Mouse (Mus musculus) frontal cortex, adult (tissue): ENCODE results near the gene Fbl.
"Not testable (repeated sequence)": the region's sequence is repeated elsewhere in the genome, so short reads cannot be mapped to it uniquely, and the experiment has no call there.

Source experiments
- ATAC-seq: cut with Nextera tagmentation; 2 replicates; pipeline ENCODE4 v1.9.2; 2017; ENCODE audit warnings: mild to moderate bottlenecking, moderate library complexity, mixed read lengths; ENCODE audit not compliant: low TSS enrichment

Gene Fbl

GRCm38 (mm10) chr7:28169489-28170422, at the start of gene Fbl:
Fbl (plus strand) TSS chr7:28169710.
- peak; percentile 97 for ATAC-seq

- ATAC-seq: no peak
Measured at GRCm38 (mm10) chr7:28129166-28129565, 40.3 kb upstream of the Fbl start, which contains the start of gene 9530053A07Rik. 9530053A07Rik (plus strand) TSS chr7:28129466.

GRCm38 (mm10) chr7:28137613-28138012, 31.9 kb upstream of the Fbl start:
- peak; percentile 76; the same call in 1 of the 2 replicates for ATAC-seq

GRCm38 (mm10) chr7:28148263-28148662, 21.2 kb upstream of the Fbl start:
- ATAC-seq: no peak; the same call in 1 of the 2 replicates

GRCm38 (mm10) chr7:28149841-28150240, 19.7 kb upstream of the Fbl start:
- no peak for ATAC-seq

GRCm38 (mm10) chr7:28151584-28152221, 17.8 kb upstream of the Fbl start:
- ATAC-seq: peak; percentile 57; the same call in 1 of the 2 replicates

- not testable (repeated sequence) for ATAC-seq
Measured at GRCm38 (mm10) chr7:28153595-28153994, 15.9 kb upstream of the Fbl start.

GRCm38 (mm10) chr7:28159292-28159691, 10.2 kb upstream of the Fbl start:
- no peak for ATAC-seq

- no peak for ATAC-seq
Measured at GRCm38 (mm10) chr7:28159893-28160292, 9.6 kb upstream of the Fbl start.

GRCm38 (mm10) chr7:28161163-28161749, 8.3 kb upstream of the Fbl start:
- ATAC-seq: no peak

GRCm38 (mm10) chr7:28165406-28165805, 4.1 kb upstream of the Fbl start:
- ATAC-seq: no peak

- ATAC-seq: peak; percentile 28; the same call in 1 of the 2 replicates
Measured at GRCm38 (mm10) chr7:28168320-28169115, 992 bp upstream of the Fbl start.

GRCm38 (mm10) chr7:28175358-28175757, 5.8 kb downstream of the Fbl start:
- ATAC-seq: no peak

- ATAC-seq: peak; percentile 89
Measured at GRCm38 (mm10) chr7:28179228-28179627, 9.7 kb downstream of the Fbl start, which contains the start of gene Dyrk1b. Dyrk1b (plus strand) TSS chr7:28179469.

- ATAC-seq: peak; percentile 92
Measured at GRCm38 (mm10) chr7:28179741-28180377, 10.3 kb downstream of the Fbl start.

GRCm38 (mm10) chr7:28180890-28181289, 11.4 kb downstream of the Fbl start:
- no peak for ATAC-seq

GRCm38 (mm10) chr7:28181376-28181775, 11.9 kb downstream of the Fbl start:
- ATAC-seq: no peak

GRCm38 (mm10) chr7:28182320-28182719, 12.8 kb downstream of the Fbl start:
- no peak for ATAC-seq

GRCm38 (mm10) chr7:28185884-28186283, 16.4 kb downstream of the Fbl start:
- no peak for ATAC-seq

- no peak for ATAC-seq
Measured at GRCm38 (mm10) chr7:28186631-28187030, 17.1 kb downstream of the Fbl start.

- no peak for ATAC-seq
Measured at GRCm38 (mm10) chr7:28191489-28191888, 22.0 kb downstream of the Fbl start.
